8 mouse cellular contexts compared by ENCODE assay signal in genomic region chr1:180642228-180642564, GRCm38 (mm10). TPM values are rescaled to one million over a fixed set of nuclear protein-coding genes. Genes with fewer than 3 reads are reported as not detected.
DNase-seq lines count a peak whose midpoint lies in the region; ATAC-seq and TF ChIP-seq lines count a peak whose summit lies in the region.

No protein-coding gene starts in this region.

- H3K9ac ChIP-seq in intestine, postnatal 0 days (ENCODE audit: low read depth, low read length) = peak overlapping the region; percentile 95
- H3K9ac ChIP-seq in stomach, embryonic 14.5 days (replicated peaks; ENCODE audit: low read depth, low read length) = peak overlapping the region; percentile 83; the same call in 1 of the 2 replicates

- intact Hi-C loops in left cerebral cortex, adult 2 months (cut with DNase I) = loop anchor here (5.0 kb wide), 1 partner anchor 75 kb away; the partner anchor contains the start of gene Parp1
- intact Hi-C loops in left cerebral cortex, postnatal 36 days (cut with DNase I) = loop anchor here (5.0 kb wide), 1 partner anchor 70 kb away; no protein-coding TSS in a partner anchor

- WGBS in intestine, postnatal 0 days = 63% methylated on average over 8 of the region's 8 CpGs
- 82% methylated on average over 8 of the region's 8 CpGs for WGBS in stomach, embryonic 14.5 days

- H3K4me1 ChIP-seq in cortical plate, adult 2 months (ENCODE audit: control insufficient read depth, insufficient read depth, low read length) = no peaks in the 10 kb centered on the region
- H3K4me1 ChIP-seq in intestine, postnatal 0 days (replicated peaks; ENCODE audit: control insufficient read depth, insufficient read depth, low read length) = 0 out of 2 replicates have a peak, but pooled peaks cover 6% of the 10 kb centered on the region
- peaks cover 14% of the 10 kb centered on the region for H3K4me1 ChIP-seq in stomach, embryonic 14.5 days (ENCODE audit: control insufficient read depth, insufficient read depth, low read length)

- H3K36me3 ChIP-seq in intestine, postnatal 0 days (ENCODE audit: control insufficient read depth, insufficient read depth) = no peaks in the 10 kb centered on the region
- H3K36me3 ChIP-seq in stomach, embryonic 14.5 days (ENCODE audit: control insufficient read depth, insufficient read depth, low read length) = no peaks in the 10 kb centered on the region

- H3K9me3 ChIP-seq in intestine, postnatal 0 days (ENCODE audit: control insufficient read depth) = no peaks in the 10 kb centered on the region
- no peaks in the 10 kb centered on the region for H3K9me3 ChIP-seq in stomach, embryonic 14.5 days (ENCODE audit: control insufficient read depth, low read depth, low read length)

- TF ChIP-seq CTCF in left cerebral cortex, adult 2 months (IDR thresholded peaks at IDR 0.05) = no peak
- no peak for TF ChIP-seq CTCF in cortical plate, adult 2 months (IDR thresholded peaks at IDR 0.05; ENCODE audit: extremely low read depth, insufficient read depth, low read length)
- no peak for TF ChIP-seq CTCF in intestine, postnatal 0 days (IDR thresholded peaks at IDR 0.05; ENCODE audit: low read depth)

- H3K27ac ChIP-seq in left cerebral cortex, adult 2 months = no peak overlapping the region
- H3K27ac ChIP-seq in cortical plate, adult 2 months (ENCODE audit: insufficient read depth, low read length) = no peak overlapping the region
- no peak overlapping the region for H3K27ac ChIP-seq in intestine, postnatal 0 days (ENCODE audit: low read depth, low read length)
- no peak overlapping the region for H3K27ac ChIP-seq in stomach, embryonic 14.5 days (ENCODE audit: low read length)

- TF ChIP-seq POLR2A in cortical plate, adult 2 months (IDR thresholded peaks at IDR 0.05; ENCODE audit: extremely low read depth, insufficient read depth, low read length) = no peak

- ATAC-seq in intestine, postnatal 0 days = no peak
- ATAC-seq in stomach, embryonic 14.5 days (ENCODE audit: insufficient number of reproducible peaks, insufficient read depth, low FRiP score, low read depth) = no peak

- no peak for DNase-seq in left cerebral cortex, adult 2 months (ENCODE audit: extremely low spot score in 1 of 2, low spot score in 2 of 2)
- no peak for DNase-seq in left cerebral cortex, postnatal 36 days (ENCODE audit: low spot score in 2 of 2)
- no peak for DNase-seq in frontal cortex, postnatal 14 days (ENCODE audit: low spot score in 2 of 2)
- DNase-seq in kidney, adult 9 months = no peak
- DNase-seq in cerebellum, adult 11-12 months = no peak

- H3K27me3 ChIP-seq in intestine, postnatal 0 days (replicated peaks; ENCODE audit: control insufficient read depth, insufficient read depth, low read length) = no peaks in the 10 kb centered on the region
- no peaks in the 10 kb centered on the region for H3K27me3 ChIP-seq in stomach, embryonic 14.5 days (ENCODE audit: control insufficient read depth, insufficient read depth, low read length)

- H3K4me2 ChIP-seq in intestine, postnatal 0 days (replicated peaks; ENCODE audit: low read depth) = peak overlapping the region; percentile 97
- H3K4me2 ChIP-seq in stomach, embryonic 14.5 days (replicated peaks; ENCODE audit: low read depth, low read length) = peak overlapping the region; percentile 81

- H3K4me3 ChIP-seq in left cerebral cortex, adult 2 months = peak overlapping the region; percentile 99
- peak overlapping the region; percentile 70 for H3K4me3 ChIP-seq in cortical plate, adult 2 months (ENCODE audit: insufficient read depth, low read length)
- H3K4me3 ChIP-seq in intestine, postnatal 0 days (ENCODE audit: low read depth, low read length) = peak overlapping the region; percentile 97
- H3K4me3 ChIP-seq in stomach, embryonic 14.5 days (ENCODE audit: low read depth, low read length) = peak overlapping the region; percentile 98

RNA-seq across cellular contexts. Expression of gene Lin9, which starts 1.2 kb away (rescaled TPM):
- 1 to 10 TPM; 4.3 to 4.4 TPM for total RNA-seq in left cerebral cortex, adult 2 months (2021)
- 1 to 10 TPM; 4.2 to 4.5 TPM for total RNA-seq in left cerebral cortex, postnatal 36 days (2021)
- 2.6 and 2.8 TPM in 2 replicates for polyA plus RNA-seq in cortical plate, adult 2 months (2012; rRNA removed)
- polyA plus RNA-seq in intestine, postnatal 0 days (2015; fragmentation: Nextera tagmentation; extraction: Ambion mirVana) = 4.3 and 4.5 TPM in 2 replicates
- polyA plus RNA-seq in stomach, embryonic 14.5 days (2014; fragmentation: Nextera tagmentation; extraction: Ambion mirVana) = 18.9 and 21.9 TPM in 2 replicates

RNA-seq across cellular contexts. Expression of gene Mixl1, which starts 54.6 kb away (rescaled TPM):
- total RNA-seq in left cerebral cortex, adult 2 months (2021) = not detected
- not detected for total RNA-seq in left cerebral cortex, postnatal 36 days (2021)
- polyA plus RNA-seq in cortical plate, adult 2 months (2012; rRNA removed) = not detected in 2 replicates
- not detected in 2 replicates for polyA plus RNA-seq in intestine, postnatal 0 days (2015; fragmentation: Nextera tagmentation; extraction: Ambion mirVana)
- 0.27 TPM in 1 of 2 replicates, not detected in the other for polyA plus RNA-seq in stomach, embryonic 14.5 days (2014; fragmentation: Nextera tagmentation; extraction: Ambion mirVana)
